Mouse (Mus musculus): Measurements from ENCODE around the gene Ctsl.

Gene Ctsl

DNA sequence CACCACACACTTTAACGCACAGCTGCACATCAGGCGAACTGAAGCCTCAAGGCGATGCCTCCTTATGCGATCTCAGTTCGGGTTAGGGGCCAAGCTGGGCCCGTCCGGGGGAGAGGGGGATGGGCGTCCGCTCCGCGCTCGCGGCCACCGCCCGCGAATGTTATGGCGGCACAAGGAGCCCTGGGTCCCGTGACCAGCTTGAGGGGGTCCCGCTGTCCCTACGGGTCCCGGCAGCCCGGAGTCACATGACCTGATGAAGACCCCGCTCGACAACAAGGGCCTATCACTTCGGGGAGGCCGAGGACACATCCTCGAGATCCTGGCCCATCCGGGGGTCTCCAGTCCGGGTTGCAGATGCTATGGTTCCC, 901 bp downstream of the Ctsl start:
- DNase-seq = no peak

DNA sequence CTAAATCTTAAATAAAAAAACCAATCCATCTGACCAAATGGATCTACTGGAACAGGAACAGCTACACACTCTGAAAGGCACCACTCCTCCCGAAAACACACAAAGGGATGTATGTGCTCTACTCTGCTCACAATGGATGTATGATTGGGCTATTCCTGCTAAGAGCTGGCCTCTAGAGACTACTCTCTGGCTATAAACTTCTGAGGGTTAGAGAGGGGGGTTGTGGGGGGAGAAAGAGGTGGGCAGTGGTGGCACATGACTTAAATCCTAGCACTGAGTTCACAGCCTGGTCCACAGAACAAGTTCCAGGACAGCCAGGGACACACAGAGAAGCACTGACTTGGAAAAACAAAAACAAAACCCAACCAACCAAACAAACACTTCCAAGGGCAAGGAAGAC, 2.1 kb downstream of the Ctsl start:
- no peak for DNase-seq

DNA sequence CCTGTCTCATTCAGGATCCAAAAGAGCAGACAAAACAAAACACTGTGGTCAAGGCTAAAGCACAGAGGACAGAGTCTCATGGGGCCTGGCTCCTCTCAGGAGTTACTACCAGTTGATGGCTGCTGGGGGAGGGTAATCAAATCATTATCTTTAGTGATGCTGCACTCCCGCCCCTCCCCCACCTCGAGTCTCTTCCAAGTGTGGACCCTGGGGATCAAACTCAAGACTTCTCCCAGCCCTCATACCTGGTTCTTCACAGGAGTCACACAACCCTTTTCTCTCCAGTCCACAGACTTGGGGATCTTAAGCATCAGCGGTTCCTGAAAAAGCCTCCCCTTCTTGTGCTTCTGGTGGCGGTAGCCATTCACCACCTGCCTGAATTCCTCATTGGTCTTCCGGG, 3.1 kb downstream of the Ctsl start:
- no peak for DNase-seq

DNA sequence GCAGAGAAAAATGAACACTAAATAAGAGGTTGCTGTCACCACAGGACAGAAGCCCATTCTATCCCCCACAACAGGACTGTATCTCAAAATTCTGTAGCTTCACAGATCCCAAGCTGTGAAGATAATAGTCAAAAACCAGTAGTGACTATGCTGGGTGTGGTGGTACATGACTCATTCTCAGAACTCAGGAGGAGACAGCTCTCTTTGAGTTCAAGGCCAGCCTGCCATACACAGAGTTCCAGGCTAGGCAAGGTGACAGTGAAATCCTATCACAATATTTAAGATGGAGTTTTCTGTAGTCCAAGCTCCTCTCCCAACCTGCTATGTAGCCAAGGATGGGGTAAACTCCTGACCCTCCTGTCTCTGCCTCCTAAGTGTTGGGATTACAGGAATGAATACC, 5.4 kb downstream of the Ctsl start:
- no peak for DNase-seq

DNA sequence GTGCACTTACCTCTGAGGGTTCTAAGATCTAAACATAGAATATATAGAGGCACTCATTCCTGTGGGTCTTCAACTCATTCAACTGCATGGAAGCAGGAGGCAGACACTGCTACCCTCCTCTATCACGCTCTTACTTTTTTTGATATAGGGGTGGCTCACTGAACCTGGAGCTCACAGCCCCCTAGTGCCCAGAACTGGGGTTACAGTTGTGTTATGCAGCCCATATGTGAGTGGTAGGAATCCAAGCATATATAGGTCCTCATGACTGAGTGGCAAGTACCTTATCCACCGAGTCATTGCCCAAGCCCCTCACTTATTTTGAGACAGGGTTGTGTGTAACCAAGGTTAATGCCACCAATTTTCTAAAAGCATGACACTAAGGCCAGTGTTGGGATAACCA, 6.4 kb downstream of the Ctsl start:
- peak in 1 of 2 experiments; percentile 41 for DNase-seq

DNA sequence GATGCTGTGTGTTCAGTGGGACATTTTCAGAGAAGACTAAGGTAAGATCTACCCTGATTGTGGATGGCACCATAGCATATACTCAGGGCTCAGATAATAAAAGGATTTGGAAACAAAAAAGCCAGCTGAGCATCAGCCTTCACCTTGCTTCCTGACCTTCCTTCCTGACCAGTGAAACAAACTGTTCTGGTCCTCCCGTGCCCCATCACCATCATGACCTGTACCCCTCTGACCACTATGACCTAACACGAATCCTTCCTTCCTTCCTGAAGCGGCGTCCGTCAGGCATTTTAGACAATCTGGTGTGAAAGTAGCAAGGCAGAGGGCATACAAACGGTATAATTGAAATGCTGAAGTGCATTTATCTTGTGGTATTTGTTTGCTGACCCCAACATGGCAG, 8.6 kb downstream of the Ctsl start:
- no peak for DNase-seq

DNA sequence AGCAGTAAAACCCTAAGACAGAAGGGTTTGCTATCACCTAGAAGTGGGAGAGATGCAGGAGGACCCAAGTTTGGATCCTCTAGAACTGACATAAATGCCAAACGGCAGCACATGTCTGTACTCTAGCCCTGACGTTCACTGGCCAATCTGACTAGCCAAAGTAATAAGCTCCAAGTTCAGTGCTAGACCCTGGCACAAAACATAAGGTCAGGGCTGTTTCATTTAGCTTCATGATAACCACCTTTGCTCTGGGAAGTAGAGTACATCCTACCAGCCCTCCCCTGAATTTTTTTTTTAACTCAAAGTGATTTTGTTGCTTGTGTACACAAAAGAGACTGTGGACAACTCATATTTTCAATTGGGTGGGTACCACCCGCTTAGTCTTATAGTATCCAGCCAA, 9.7 kb downstream of the Ctsl start:
- DNase-seq = no peak

DNA sequence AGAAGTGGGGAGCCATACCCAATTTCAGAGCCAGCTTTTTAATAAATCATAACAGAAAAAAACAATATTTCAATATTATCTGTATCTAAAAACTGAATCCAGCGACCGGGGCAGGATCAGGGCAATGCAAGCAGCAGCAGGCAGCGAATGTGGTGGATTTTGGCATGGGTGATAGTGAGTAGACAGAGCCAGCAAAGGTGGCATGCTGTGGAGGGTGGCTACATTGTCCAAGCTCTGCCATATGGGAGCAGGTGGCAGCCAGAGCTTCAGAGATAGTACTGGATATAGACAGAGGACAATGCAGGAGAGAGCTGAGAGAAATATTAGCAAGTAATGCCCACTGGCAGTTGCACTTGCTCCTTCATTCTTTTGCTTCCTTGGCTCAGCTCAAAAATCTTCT, 11.0 kb downstream of the Ctsl start:
- DNase-seq = no peak

DNA sequence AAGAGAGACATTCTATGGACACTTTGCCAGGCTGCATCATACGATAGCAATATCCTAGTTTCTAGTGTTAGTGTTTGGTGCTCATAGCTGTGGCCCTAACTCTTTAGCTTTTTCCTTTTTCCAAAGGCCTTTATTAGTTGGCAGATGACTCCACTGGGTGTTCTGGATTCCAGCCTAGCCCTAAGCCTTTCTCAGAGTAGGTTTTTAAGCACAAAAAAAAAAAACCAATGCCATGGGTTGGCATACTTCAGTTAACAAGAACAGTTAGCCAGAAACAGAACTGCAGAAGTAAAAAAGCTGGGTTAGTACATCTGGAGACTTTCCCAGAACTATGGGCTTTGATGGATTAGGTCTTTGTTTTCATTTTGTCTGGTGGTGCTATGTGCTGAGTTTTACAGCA, 12.2 kb downstream of the Ctsl start:
- DNase-seq = no peak

DNA sequence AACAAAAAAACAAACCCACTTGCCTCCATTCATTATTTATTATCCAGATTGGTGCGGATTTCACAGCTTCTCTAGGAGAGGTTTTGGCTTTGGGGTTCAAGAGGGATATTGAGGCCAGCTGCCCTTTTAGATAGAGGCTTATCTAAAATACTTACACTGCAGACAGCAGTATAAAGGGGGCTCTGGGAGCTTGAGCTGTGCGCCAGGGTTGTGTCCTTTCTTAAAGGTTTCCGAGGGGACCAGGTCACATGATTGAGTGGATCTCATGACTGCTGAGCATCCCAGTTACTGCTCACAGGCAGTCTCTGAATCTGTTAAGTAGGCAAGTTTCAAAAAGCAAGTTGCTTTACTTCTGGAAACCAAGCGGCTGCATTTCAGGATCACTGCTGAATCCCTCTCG, 13.3 kb downstream of the Ctsl start:
- DNase-seq = no peak

DNA sequence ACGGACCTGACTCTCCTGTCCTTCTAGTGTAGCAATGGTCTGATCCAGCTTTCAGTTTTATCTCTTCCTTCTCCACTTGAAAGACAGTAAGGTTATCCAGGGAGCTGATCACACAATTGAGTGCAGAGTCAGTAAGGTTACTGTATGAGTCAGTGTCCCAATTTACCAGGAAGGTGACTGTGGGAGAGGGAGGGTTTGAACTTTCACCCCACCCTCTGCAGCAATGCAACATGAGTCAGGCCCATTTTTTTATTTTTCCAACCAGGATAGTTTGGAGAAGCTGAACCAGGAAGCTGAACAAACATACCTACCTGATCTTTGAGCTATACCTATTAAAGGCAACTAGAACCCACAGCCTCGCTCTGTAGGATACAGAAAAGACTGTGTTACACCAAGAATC, 21.2 kb downstream of the Ctsl start:
- no peak for DNase-seq

DNA sequence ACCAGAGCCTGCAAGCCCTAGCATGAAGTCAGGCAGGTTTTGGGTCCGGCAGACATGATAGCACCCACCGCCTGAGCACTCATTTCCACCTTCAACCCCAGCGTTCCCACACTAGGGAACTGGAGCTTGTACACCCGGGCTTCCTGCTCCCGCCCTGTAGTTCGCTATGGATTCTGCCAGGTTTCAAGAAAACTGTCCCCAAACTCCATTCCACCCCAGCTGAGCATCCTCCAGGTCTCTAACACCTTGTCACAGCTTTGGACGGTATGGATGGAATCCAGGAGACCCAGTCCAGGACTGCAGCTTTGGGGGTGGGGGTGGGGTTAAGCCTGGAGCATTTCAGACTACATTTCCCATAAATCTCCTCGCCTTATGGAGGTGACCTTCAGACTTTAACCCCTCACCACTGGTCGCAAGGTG, 26.6 kb downstream of the Ctsl start:
- no peak for DNase-seq

DNA sequence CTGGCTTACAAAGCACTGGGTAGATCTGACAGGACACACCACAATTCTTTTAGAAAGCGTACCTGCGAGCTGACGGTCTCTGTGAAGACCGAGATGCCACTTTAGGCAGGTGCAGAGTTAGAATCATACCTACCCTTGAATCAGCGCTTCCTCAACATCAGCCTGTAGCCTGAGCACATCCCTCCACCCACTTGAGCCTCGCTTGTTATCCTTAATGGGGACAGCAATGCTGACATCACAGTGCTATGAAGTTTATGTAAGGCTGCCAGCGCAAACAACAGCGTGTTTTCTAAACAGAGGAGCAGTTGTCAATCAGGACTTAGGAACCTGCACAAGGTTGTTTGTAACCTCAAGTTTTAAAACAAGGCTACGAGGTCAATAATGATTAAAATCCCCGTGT, 27.1 kb downstream of the Ctsl start:
- DNase-seq = no peak

DNA sequence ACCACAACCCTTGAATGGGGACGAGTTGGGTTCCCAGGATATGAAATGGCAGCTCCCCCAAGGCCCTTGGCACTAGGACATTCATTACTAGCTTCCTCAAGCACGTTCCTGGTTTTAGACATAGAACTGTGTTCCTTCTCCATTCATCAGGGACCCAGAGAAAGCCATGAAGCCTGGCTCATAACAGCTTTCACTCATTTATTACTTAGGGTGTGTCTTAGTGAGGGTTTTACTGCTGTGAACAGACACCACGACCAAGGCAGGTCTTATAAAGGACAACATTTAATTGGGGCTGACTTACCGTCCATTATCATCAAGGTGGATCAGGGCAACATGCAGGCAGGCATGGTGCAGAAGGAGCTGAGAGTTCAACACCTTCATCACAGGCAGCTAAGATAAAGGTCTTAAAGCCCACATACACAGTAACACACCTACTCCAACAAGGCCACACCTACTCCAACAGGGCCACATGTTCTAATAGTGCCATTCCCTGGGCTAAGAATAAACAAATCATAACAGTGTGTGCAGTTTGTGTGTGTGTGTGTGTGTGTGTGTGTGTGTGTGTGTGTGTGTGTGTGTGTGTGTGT, 35.1 kb downstream of the Ctsl start:
- no peak for DNase-seq

DNA sequence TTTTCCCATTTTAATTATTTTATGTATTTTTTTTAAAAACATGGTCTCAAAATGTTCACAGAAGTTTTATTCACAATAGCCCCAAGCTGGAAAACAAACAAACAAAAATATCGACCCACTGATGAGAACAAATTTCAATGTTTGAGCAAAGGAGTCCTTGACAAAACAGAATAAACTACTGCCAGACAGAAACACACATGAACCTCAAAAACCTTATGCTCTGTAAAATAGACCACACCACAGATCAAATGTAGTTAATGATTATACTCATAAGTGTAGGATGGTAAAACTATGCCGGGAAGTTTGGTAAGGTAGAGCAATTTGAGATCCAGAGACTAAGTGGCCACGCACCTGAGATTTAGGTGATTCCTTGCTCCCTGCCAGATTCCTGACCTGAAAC, 37.6 kb downstream of the Ctsl start:
- no peak for DNase-seq

DNA sequence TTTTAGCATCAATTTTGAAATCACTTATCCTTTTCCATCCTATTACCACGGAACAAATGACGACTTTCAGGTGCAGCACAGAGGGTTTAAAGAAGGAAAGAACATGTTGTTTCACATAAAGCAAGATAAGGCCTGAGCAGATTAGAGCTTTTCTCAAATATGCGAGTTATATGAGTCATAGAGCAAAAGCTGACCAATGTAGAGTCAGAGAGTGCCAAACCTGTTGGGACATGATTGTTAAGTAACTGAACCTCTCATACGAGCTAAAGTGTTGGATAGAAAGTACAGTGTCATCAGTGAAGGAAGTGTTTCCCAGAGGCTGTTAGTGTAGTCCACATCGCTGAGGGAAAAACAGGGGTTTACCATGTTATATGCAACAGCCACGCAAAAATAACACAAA, 38.4 kb downstream of the Ctsl start:
- no peak for DNase-seq

DNA sequence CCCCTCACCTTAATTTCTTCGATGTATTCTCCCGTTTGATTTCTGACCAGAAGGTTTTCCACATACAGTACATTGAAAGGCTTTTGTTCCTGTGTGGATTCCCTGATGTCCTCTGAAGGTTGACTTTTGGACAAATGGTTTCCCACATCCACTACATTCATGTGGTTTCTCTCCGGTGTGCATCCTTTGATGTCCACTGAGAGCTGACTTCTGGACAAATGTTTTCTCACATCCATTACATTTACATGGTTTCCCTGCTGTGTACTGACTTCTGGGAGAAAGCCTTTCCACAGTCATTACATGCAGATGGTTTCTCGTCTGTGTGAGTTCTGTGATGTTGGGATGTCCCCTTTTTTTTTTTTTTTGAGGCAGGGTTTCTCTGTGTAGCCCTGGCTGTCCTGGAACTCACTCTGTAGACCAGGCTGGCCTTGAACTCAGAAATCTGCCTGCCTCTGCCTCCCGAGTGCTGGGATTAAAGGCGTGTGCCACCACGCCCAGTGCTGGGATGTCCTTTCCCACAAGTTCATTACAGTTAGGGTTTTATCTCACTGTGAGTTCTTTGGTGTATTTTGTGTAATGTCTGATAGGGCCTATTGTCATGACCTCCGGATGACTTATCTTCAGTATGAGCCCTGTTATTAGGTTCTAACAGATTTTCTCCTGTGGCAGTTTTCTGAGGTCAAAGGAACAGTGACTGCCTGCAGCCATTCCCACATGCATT, 48.0 kb downstream of the Ctsl start:
- no peak for DNase-seq

DNA sequence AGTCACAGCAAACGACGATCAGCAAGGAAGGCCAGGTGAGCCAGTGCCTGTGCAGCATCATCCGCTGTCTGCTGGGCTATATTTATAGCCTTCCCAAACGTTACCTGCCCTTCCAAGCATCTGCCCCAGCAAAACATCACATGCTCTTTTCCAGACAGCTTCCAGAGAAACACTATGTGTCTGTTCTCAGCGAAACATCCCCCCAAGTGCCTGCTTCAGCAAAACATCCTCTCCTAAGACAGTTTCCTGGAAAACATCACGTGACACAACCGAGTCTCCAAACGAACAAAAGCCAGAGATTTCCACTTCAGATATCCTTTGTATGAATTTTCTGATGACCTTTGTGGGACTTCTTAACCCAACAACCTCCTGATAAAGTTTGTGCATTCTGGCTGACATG, 50.4 kb downstream of the Ctsl start:
- DNase-seq = no peak

DNA sequence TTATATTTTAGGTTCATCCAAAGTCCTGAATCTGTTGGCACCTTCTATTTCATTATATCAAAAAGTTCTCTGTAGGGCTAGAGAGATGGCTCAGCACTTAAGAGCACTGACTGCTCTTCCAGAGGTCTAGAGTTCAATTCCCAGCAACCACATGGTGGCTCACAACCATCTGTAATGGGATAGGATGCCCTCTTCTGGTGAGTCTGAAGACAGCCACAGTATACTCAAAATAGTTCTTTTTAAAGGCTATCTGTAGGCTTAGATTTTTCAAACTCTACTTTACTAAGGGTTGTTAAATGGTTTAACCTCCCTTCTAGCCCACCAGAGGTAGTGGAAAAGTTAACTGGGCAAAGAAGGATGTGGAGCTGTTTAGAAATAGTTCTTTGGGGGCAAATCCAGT, 50.9 kb downstream of the Ctsl start:
- no peak for DNase-seq

DNA sequence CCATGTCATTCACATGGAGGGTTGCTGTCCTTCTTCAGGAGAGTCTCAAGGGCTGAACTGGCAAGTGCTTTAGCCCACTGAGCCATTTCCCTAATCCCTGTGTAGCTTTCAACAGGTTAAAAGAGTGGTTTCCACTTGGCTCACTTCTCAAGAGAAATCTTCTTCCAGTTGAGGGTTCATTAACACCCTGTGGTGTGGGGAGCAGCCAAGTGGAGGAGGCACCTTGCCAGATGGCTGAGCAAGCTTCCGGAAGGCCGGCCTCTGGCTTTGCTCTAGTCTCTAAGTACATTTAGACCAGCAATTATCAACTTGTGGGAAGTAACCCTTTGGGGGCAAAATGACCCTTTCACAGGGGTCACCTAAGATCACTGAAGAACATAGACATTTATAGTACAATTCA, 52.3 kb downstream of the Ctsl start:
- DNase-seq = no peak

DNA sequence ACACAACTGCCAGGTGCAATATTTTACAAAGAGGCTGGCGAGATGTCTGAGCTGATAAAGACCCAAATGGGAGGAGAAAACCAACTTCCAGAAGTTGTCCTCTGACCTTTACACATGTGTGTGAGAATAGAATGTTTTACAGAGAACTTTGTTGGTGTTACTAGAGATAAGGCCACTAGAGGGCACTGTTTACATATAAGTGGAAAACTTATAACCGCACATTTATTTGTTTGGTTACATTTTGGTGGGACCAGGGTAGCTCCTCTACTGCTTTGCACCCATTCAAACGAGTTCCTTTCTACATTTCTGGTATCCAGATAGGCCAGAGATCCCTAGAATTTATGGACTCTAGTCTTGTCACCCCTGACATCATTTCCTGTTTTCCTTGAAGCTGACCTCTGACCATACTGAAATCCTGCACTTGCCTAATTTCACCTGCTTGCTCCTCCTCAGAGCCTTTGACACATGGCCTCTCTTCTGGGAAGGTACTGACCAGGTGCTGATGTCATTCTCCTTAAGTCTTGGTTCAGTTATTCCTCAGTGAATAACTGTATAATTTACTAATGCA, 55.1 kb downstream of the Ctsl start:
- DNase-seq = no peak

DNA sequence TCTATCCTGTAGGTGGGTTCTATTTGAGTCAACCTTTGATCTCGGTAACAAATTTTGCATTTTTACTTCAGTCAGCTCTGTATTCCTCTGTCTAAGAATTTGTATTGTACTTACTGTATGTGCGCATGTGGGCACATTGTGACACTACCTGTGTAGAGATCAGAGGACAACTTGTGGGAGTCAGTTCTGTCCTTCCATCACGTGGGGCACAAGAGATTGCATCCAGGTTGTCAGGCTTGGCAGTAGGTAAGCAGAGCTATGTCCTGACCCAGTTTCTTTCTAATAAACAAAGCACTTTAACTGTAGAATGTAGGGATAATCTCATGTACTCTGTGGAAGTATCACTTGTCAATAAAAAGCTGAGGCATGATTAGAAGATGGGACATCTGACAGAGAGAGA, 56.6 kb downstream of the Ctsl start:
- no peak for DNase-seq

DNA sequence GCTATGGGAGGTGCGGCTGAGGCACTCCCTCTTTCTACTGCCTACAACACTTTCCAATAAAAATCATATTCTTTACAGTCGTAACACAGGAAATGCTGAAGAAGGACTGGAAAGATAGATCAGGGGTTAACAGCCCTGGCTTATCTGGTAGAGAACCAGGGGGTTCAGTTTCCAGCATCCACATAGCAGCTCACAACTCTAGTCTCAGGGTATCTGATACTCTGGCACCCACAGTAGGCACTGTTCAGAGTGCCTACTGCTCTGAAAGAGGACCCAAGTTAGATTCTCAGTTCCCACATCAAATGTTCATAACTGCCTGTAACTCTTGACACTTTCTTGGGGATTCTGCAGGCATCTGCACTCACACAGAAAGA, 57.8 kb downstream of the Ctsl start:
- no peak for DNase-seq

DNA sequence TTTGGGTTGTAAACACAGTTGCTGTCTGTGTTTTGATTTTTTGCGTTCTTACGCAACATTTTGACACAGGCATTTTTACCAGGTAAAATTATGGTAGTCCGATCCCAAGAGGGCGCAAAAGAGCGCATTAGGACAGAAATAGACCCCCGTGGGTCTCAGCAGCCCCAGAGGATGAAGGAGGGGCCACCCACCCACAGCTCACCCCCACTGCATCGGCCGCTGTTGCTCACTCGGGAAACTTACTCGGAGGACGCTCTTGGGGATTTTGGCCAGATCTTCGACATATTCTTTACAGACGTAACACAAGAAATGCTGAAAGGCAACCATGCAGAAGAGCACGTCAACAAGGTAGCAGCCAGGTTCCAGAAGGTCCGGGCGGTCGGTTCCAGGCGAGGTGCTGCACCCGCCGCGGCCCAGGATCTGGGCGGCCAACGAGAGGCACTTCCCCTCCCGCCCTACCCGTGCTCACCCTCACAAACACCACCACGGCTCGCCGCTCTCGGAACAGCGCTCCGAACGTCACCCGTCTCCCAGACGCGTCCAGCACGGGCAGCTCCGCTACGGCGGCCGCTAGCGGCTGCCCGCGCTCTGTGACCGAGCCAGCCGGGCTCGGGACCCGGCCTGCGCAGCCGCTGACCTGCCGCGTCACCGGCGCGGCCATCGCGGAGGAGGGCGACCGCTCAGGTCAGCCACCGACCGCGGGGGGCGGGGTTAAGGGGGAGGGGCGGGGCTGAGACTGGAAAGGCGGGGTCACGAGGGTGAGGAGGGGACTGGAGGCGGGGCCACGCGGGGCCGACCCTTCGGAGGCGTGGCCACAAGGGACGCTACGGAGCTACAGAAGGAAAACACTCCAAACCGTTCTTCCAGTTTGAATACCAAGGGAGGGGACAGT, 58.4 kb downstream of the Ctsl start, which contains the start of gene Aaed1:
Aaed1 (minus strand) TSS at position 687 of the 892 bp plus-strand sequence.
- DNase-seq = peak; percentile 84 to 89
